Mouse (Mus musculus): ENCODE measurements around the gene Gpr162.
"Not testable (repeated sequence)": the region's sequence is repeated elsewhere in the genome, so short reads cannot be mapped to it uniquely, and the experiment has no call there.

Gpr162 gene

GRCm38 (mm10) chr6:124835531-124835930 lies 28.3 kb downstream of the Gpr162 start:
- no peak for DNase-seq

GRCm38 (mm10) chr6:124834512-124835081 lies 29.2 kb downstream of the Gpr162 start:
- DNase-seq = no peak

GRCm38 (mm10) chr6:124831649-124832048 lies 32.1 kb downstream of the Gpr162 start:
- no peak for DNase-seq

- DNase-seq = not testable (repeated sequence)
These were observed 32.6 kb downstream of the Gpr162 start for GRCm38 (mm10) chr6:124831199-124831598.

- peak; percentile 92 to 93 for DNase-seq
These were observed 33.7 kb downstream of the Gpr162 start for GRCm38 (mm10) chr6:124829799-124830700.

- DNase-seq = peak; percentile 98 to 99
These were observed 34.6 kb downstream of the Gpr162 start, which contains the start of the genes Usp5 and Cdca3 for GRCm38 (mm10) chr6:124828868-124829798. Usp5 (minus strand) TSS chr6:124829484. Cdca3 (plus strand) TSS chr6:124829547.

GRCm38 (mm10) chr6:124828101-124828592 lies 35.6 kb downstream of the Gpr162 start:
- DNase-seq = peak; percentile 39 to 48

GRCm38 (mm10) chr6:124822049-124822448 lies 41.7 kb downstream of the Gpr162 start:
- DNase-seq = no peak

GRCm38 (mm10) chr6:124820891-124821290 lies 42.9 kb downstream of the Gpr162 start:
- no peak for DNase-seq

GRCm38 (mm10) chr6:124817971-124818370 lies 45.8 kb downstream of the Gpr162 start:
- DNase-seq = no peak

GRCm38 (mm10) chr6:124817563-124817962 lies 46.2 kb downstream of the Gpr162 start:
- no peak for DNase-seq

- no peak for DNase-seq
These were observed 46.7 kb downstream of the Gpr162 start for GRCm38 (mm10) chr6:124817125-124817524.

GRCm38 (mm10) chr6:124816611-124817010 lies 47.2 kb downstream of the Gpr162 start:
- no peak for DNase-seq

- DNase-seq = peak; percentile 31 to 37
These were observed 48.7 kb downstream of the Gpr162 start for GRCm38 (mm10) chr6:124814858-124815774.

- peak in 1 of 2 experiments; percentile 85 for DNase-seq
These were observed 49.3 kb downstream of the Gpr162 start for GRCm38 (mm10) chr6:124814448-124814847.

GRCm38 (mm10) chr6:124813933-124814332 lies 49.9 kb downstream of the Gpr162 start, which contains the start of gene Tpi1:
Tpi1 (minus strand) TSS chr6:124814296.
- DNase-seq = peak; percentile 94

GRCm38 (mm10) chr6:124813496-124813895 lies 50.3 kb downstream of the Gpr162 start:
- peak; percentile 81 to 85 for DNase-seq

GRCm38 (mm10) chr6:124812848-124813247 lies 50.9 kb downstream of the Gpr162 start:
- DNase-seq = no peak

GRCm38 (mm10) chr6:124811701-124812560 lies 51.9 kb downstream of the Gpr162 start:
- DNase-seq = no peak

- DNase-seq = no peak
These were observed 52.4 kb downstream of the Gpr162 start for GRCm38 (mm10) chr6:124811403-124811665.
